Mouse (Mus musculus) liver, adult 2 months (tissue): ENCODE data around the gene Srsf5.

Experiments used
- CTCF ChIP-seq: fragments of 200-500 bp; IDR thresholded peaks from 2 replicates; pipeline ENCODE4 v1.5.1; 2011; ENCODE audit warnings: low read depth, low read length, control low read depth
- POLR2A ChIP-seq: fragments of 200-500 bp; IDR thresholded peaks from 2 replicates; pipeline ENCODE4 v1.6.1; 2011; ENCODE audit warnings: low read length, control low read depth; ENCODE audit not compliant: insufficient read depth; ENCODE audit errors: extremely low read depth

DNA sequence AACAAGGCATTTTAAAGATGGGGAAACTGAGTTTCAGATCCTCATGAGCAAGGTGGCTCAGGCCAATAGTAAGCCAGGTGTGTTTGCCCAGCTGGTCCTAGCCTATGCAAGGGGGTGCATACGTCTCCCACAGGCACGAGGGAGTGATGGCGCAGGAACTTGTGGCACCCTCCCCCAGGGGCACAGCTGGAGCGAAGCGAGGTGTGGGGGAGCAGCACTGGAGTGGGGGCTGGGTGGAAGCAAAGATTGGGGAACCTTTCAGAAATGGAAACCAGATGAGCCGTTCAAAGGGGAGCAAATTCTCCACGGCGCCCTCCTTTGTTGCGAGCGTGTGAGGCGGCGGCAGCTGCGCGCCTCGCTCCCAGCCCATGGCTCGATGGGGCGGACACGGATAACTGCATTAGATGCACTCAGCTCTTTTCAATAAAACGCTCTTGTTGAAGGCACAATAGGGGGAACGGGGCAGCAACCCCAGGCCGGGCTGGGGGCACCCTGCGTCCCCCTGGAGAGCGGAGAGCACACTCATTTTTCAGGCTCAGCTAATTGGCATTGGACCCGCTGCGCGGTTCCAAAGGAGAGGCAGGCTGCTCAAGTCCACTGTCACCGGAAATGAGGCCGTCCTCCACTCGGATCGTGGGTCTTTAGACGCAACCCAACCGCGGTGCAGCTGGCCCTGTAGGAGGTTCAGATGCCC lies 53.4 kb downstream of the Srsf5 start:
- TF ChIP-seq CTCF: no peak
- TF ChIP-seq POLR2A: no peak
